Mouse (Mus musculus) fibroblast of lung, adult 2 months (primary cell): ENCODE measurements around the gene Pcdh15.

Source experiments
- DNase-seq: peaks from one replicate; pipeline ENCODE4 v3.0.0-alpha.2; 2011; ENCODE audit warnings: low read depth

Gene Pcdh15

GRCm38 (mm10) chr10:73098966-73099845, at the start of gene Pcdh15:
Pcdh15 (plus strand) TSS chr10:73099342.
- no peak for DNase-seq

- DNase-seq, result no peak
These were observed 47.1 kb upstream of the Pcdh15 start for GRCm38 (mm10) chr10:73052074-73052473.

GRCm38 (mm10) chr10:73059726-73060230, 39.4 kb upstream of the Pcdh15 start:
- no peak for DNase-seq

- DNase-seq, result no peak
These were observed 12.4 kb upstream of the Pcdh15 start for GRCm38 (mm10) chr10:73086703-73087102.

- DNase-seq, result no peak
These were observed 2.5 kb upstream of the Pcdh15 start for GRCm38 (mm10) chr10:73096531-73097135.

GRCm38 (mm10) chr10:73097176-73097575, 2.0 kb upstream of the Pcdh15 start:
- no peak for DNase-seq

GRCm38 (mm10) chr10:73097979-73098378, 1.2 kb upstream of the Pcdh15 start:
- DNase-seq, result no peak

GRCm38 (mm10) chr10:73099846-73100241, 702 bp downstream of the Pcdh15 start:
- no peak for DNase-seq

- no peak for DNase-seq
These were observed 4.3 kb downstream of the Pcdh15 start for GRCm38 (mm10) chr10:73103383-73103994.

- no peak for DNase-seq
These were observed 6.8 kb downstream of the Pcdh15 start for GRCm38 (mm10) chr10:73105893-73106292.

- DNase-seq, result no peak
These were observed 38.8 kb downstream of the Pcdh15 start for GRCm38 (mm10) chr10:73137985-73138384.

GRCm38 (mm10) chr10:73147543-73147942, 48.4 kb downstream of the Pcdh15 start:
- no peak for DNase-seq

GRCm38 (mm10) chr10:73147978-73148377, 48.8 kb downstream of the Pcdh15 start:
- no peak for DNase-seq

GRCm38 (mm10) chr10:73154544-73154943, 55.4 kb downstream of the Pcdh15 start:
- no peak for DNase-seq

- no peak for DNase-seq
These were observed 62.6 kb downstream of the Pcdh15 start for GRCm38 (mm10) chr10:73161757-73162156.

GRCm38 (mm10) chr10:73216001-73216400, 116.9 kb downstream of the Pcdh15 start:
- DNase-seq, result no peak

- no peak for DNase-seq
These were observed 143.2 kb downstream of the Pcdh15 start for GRCm38 (mm10) chr10:73242294-73242693.

- DNase-seq, result no peak
These were observed 181.3 kb downstream of the Pcdh15 start for GRCm38 (mm10) chr10:73280438-73280837.

GRCm38 (mm10) chr10:73296456-73296855, 197.3 kb downstream of the Pcdh15 start:
- no peak for DNase-seq

GRCm38 (mm10) chr10:73301951-73302350, 202.8 kb downstream of the Pcdh15 start:
- no peak for DNase-seq

- DNase-seq, result no peak
These were observed 207.5 kb downstream of the Pcdh15 start for GRCm38 (mm10) chr10:73306677-73307076.

GRCm38 (mm10) chr10:73326861-73327260, 227.7 kb downstream of the Pcdh15 start:
- DNase-seq, result no peak

- DNase-seq, result no peak
These were observed 234.3 kb downstream of the Pcdh15 start for GRCm38 (mm10) chr10:73333426-73333825.
